Mouse (Mus musculus) ovary, postnatal 36 days (tissue): Measurements from ENCODE around the gene Plxnc1.

Experiments
- DNase-seq: peaks from one replicate; pipeline ENCODE4 v3.0.0; 2022; ENCODE audit warnings: low spot score, mixed read lengths

Plxnc1 gene

DNA sequence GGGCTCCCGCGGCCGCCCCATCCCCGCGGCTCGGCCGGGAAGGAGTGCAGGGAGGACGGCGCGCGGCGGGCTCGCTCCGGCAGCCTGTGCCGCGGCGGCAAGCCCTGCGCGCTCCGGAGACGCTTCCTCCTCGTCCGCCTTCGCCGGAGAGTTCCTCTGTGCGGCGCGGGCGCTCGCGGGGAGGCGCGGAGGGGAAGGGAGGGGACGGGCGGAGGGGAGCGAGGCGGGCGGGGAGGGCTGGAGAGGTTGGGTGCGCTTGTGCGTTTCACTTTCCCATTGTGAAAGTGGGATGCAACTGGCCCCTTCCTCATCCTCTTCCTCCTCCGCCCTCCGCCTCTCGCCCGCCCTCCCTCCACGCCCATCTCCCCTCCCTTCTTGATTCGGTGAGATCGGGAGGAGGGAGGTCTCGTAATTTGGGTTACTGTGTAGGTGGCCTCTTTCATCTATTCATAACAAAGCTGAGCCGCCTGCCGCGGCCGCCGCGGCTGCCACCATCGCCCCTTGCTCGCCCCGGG lies at the start of gene Plxnc1:
Plxnc1 (minus strand) TSS at position 145 of the 515 bp plus-strand sequence.
- peak; percentile 71 for DNase-seq

DNA sequence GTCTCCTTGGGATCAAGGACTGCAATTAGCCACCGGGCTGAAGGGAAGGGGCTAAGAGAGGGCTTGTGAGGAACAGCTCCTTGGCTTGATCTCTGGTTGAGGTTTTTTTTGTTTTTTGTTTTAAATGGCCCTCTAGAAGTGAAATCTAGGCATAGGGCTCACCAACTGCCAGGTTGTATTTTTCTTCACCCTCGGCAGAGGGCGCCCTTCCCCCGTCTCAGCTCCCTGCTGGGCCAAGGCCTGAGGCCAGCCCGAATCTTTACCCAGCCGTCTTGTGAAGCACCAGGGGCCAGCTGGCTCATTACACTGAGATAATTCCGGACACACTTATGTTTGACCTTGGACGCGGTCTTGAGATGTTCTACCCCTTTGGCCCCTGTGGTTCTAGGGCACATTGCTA lies 47.5 kb upstream of the Plxnc1 start:
- DNase-seq: peak; percentile 85

GRCm38 (mm10) chr10:94991564-94992097 lies 47.0 kb upstream of the Plxnc1 start:
- peak; percentile 64 for DNase-seq

DNA sequence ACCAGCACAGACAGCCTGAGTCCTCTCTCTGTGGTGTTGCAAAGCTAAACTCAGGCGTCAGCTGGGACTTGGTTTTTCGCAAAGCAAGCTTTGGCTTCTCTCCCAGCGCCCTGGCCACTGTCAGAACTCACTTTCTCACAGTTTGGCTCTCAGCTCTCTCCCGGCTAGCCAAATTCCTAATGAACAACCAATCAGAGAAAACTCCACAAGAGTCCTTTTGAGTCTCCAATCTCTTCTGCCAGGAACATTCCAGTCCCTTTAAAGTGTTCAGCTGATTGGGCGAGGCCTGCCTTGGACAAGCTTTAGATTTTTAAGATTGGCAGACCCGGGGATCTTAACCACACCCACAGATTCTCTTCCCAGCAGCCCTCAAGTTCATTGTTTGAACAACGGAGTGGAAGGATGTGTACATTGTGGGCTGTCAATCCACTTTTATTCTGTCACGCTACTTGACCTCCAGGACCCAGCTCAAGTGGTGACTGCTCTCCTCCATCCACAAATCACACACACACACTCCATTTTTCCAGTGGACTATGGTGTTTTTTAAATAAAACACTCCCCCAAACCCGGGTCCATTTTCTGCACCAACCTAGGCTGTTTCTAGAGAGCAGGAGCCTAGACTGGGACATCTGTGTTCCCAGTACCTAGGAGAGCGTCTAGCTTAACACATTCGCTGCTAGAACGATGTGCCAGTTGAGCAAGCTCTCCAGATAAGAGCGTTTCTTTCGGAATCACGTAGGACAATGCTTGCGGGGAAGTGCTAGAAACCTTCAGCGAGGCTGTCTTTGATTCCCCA lies 46.3 kb upstream of the Plxnc1 start:
- peak; percentile 57 for DNase-seq

DNA sequence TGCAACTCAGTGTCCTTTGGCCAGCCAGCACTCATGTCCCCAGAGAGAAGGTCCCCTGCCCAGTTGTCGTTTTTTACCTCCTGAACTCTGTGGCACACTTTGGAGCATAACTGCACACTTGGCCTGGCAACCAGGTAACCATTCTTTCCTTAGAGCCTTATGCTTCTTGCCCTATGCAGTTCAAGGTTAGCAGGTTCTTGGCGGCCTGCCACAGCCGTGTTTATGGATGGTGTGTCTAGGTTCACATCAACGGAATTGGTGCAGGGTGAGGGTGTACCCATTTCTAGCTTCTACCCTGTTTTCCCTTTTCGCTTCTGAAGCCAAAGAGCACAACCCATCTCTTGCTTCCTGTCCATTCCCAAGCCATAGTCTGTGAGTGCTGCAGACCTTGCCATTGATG lies 44.7 kb upstream of the Plxnc1 start:
- DNase-seq: no peak

- no peak for DNase-seq
Measured at GRCm38 (mm10) chr10:94985103-94985502, 40.5 kb upstream of the Plxnc1 start.

GRCm38 (mm10) chr10:94982528-94982927 lies 37.9 kb upstream of the Plxnc1 start:
- no peak for DNase-seq

- no peak for DNase-seq
Measured at GRCm38 (mm10) chr10:94981466-94982138, 37.0 kb upstream of the Plxnc1 start.

DNA sequence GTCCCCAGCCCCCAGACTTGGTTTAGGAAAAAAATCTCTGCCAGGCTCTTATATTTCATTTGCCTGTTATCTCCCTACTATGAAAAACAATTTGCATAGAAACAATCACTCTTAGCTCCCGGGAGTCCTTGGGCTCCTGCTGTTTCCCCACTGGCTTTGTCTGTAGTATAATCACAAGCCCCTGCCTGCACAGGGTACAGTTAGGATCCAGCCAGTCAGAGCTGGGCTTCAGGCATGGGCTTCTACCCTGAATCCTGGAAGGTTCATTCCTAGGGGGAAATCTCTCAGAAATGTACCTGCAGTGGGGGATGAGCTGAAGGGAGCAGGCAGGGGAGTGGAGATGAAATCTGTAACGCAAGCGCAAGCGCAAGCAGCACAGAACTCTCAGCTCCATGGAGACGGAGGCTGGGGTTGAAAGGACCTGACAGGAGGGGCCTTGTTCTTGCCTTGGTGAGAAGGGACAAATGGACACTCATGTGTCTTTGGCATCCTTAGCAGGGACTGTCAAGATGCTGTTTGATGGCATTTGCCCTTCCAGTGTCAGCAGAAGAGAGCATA lies 33.7 kb upstream of the Plxnc1 start:
- no peak for DNase-seq

DNA sequence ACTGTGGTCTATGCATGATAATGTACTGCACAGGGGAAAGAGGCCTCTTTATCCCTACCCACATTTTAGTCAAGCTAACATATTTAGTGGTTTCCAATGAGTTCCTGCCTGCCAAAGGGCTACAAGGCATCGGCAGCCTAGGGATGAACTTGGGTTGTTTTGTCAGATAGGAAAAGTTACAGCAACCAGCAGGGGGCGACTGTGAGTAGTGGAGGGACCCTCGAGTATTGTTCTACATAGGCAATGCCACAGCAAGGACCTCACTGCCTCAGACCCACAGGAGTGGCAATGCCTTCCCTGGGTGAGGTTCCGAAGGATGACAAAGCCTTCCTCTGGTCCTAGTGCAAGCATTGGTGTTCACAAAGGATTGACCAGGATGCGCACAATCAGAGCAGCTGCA lies 31.7 kb upstream of the Plxnc1 start:
- no peak for DNase-seq

GRCm38 (mm10) chr10:94975099-94975496 lies 30.5 kb upstream of the Plxnc1 start:
- no peak for DNase-seq

- DNase-seq: no peak
Measured at GRCm38 (mm10) chr10:94974345-94975098, 29.9 kb upstream of the Plxnc1 start.

- DNase-seq: no peak
Measured at GRCm38 (mm10) chr10:94971625-94972161, 27.1 kb upstream of the Plxnc1 start.

- DNase-seq: no peak
Measured at GRCm38 (mm10) chr10:94970221-94970620, 25.6 kb upstream of the Plxnc1 start.

GRCm38 (mm10) chr10:94967468-94967867 lies 22.8 kb upstream of the Plxnc1 start:
- no peak for DNase-seq

- DNase-seq: no peak
Measured at GRCm38 (mm10) chr10:94966789-94967188, 22.2 kb upstream of the Plxnc1 start.

GRCm38 (mm10) chr10:94965093-94965492 lies 20.5 kb upstream of the Plxnc1 start:
- no peak for DNase-seq

- DNase-seq: no peak
Measured at GRCm38 (mm10) chr10:94962005-94962404, 17.4 kb upstream of the Plxnc1 start.

DNA sequence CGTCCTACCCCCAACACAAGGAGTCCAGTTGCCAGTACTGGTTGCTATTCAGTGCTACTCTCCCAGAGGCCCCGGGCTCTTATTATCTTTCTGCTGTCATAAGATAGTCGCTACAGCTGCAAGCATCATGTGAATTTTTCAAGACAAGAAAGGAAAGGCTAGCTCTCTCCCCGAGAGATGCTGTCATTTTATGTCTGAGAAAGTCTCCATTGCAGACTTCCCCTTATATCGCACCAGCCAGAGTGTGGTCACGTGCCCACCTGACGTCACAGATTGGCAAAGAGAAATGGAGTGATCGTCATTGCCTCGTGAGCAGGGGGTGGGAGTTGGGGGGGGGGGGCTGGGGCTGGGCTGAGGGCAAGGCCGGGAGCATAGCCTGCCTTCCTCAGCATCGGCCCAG lies 16.6 kb upstream of the Plxnc1 start:
- no peak for DNase-seq

GRCm38 (mm10) chr10:94958311-94958710 lies 13.7 kb upstream of the Plxnc1 start:
- DNase-seq: peak; percentile 45

DNA sequence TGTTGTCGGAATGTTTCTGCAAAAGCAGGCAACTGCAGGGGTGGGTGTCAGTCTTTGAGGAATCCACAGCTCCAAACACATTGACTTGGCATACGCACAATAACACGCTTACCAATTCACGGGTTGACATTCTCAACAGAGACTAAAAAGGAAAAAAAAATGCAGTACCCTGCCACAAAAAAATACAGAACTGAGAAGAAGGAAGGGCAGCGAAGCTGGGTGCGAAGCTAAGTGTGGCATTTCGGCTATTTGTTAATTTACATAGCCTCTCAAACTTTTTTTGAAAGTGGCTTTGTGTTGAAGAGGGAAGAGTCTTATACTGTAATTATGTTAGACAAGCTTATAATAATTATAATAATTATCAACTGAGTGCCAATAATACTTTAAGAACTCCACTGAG lies 13.1 kb upstream of the Plxnc1 start:
- DNase-seq: no peak
